Mouse (Mus musculus) A20 (cell line): ENCODE measurements around the gene Pecam1.
"Not testable (repeated sequence)": the region's sequence is repeated elsewhere in the genome, so short reads cannot be mapped to it uniquely, and the experiment has no call there.

ENCODE experiments used
- DNase-seq: peaks from one replicate; pipeline ENCODE4 v3.0.0-alpha.2; 2011; ENCODE audit warnings: low read depth, low spot score

Gene Pecam1

DNA sequence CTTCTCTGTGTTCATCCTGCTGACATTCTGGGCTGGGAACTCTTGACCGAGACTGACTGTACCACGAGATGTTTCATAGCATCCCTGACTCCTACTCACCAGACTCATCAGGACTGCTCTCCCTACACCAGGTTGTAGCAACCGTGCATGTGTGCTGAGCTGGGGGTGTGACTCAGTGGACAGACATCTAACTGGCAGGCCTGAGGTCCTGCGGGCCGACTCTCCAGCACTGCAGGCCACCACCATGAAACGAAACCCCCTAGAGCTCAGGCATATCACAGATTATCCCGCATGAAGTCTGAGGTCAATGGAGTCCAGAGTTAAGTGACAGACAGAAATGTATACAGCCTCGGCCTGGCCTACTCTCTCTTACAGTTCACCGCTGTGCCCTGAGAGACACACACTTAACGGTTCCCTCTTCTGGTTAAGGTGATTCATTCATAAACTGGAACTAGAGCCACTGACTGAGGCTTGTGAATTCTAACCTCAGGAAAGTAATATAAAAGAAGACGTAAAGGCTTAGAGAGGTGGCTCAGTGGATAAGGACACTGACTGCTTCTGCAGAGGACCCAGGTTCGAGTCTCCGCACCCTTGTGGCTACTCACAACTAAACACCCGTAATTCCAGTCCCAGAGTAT is 83.8 kb downstream of the Pecam1 start:
- DNase-seq, result peak; percentile 55

DNA sequence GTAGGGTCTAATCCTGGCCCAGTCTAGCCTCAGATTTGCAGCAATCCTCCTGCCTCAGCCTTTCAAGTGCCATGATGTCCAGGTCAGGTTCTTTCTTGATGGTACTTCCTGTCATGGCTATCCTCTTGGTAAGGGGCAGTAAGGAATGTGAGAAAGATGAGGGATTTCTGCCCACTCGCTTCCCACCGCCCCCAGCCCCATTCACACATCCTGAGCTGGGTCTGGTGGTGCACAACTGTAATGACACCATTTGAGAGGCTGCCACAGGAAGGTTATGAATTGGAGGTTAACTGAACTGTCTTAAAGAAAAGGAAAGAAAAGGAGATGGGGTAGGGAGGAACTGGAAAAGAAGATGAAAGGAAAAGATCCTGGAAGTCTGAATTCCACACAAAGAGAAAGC is 84.6 kb downstream of the Pecam1 start:
- DNase-seq, result no peak

DNA sequence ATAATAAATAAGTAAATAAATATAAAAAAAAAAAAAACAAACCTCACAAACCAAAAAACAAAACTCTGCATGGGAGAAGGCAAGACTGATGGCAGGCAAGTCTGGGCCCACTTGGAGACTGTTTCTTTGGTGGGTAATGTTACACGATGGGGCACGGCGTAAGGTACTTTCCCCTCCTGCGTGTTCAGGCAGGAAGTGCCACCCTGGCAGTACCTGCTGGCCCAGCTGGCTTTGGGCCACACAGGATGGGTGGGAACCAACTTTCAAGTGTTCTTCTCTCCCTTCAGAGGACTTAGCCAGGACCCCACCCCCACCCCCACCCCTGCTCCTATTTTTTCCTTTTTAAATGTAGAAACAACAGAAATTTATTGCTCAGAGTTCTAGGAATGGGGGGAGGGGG is 85.1 kb downstream of the Pecam1 start:
- DNase-seq, result no peak

DNA sequence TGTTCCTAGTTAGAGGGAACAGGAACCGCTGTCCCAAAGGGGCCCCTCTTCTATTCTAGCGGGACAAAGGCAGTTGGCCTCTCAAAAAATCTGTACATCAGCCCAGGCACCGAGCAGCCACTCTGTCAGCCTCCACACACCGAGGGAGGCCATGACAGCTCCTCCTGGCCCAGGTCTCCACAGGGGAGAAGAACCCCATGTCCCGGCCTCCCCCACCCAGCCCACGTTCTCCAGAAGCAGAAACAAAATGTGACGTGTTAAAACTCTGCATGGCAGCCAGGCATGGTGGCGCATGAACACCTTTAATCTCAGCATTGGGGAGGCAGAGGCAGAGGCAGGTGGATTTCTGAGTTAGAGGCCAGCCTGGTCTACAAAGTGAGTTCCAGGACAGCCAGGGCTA is 85.7 kb downstream of the Pecam1 start:
- DNase-seq, result no peak

DNA sequence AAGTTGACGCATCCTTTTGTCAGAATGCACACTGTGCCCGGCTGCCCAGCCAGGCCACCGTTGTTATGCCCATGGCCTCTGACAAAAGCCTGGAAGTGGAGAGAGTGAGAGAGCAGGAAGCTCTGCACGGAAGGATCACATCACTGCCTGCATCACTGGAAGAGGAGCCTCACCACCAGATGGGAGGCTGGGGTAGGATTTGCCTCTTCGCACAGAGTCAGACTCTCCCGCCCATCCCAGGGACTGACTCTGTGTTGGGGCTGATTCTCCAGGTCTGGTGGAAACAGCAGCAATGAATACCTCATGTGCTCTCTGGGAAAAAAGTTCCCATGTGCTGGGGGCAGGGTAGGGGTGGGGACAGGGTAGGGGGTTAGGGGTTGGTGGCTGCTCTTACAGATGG is 86.6 kb downstream of the Pecam1 start:
- no peak for DNase-seq

DNA sequence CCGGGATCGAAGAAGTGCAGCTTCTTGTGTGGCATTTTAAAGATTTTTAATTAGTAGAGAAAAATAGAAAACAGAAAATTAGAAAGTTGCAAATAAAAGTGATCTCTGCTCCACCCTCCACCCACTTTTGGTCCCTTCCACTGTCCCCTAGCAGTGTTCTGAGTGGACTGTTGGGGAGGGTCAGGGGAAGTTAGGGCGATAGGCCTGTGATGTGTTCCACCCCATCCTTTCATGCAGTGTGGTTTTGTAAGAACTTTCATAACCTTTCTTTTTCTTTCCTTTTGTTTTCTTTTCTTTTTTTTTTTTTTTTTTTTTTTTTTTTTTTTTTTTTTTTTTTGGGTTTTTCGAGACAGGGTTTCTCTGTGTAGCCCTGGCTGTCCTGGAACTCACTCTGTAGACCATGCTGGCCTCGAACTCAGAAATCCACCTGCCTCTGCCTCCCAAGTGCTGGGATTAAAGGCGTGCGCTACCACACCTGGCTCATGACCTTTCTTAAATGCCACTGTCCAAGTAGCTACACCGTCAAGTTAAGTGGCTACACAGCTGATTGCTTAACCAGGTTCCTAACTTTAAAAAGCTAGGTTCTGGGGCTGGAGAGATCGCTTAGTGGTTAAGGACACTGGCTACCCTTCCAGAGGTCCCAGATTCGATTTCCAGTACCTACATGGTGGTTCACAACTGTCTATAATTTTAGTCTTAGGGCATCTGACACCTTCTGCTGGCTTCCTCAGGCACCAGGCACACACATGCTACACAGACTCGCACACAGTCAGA is 87.6 kb downstream of the Pecam1 start:
- no peak for DNase-seq

DNA sequence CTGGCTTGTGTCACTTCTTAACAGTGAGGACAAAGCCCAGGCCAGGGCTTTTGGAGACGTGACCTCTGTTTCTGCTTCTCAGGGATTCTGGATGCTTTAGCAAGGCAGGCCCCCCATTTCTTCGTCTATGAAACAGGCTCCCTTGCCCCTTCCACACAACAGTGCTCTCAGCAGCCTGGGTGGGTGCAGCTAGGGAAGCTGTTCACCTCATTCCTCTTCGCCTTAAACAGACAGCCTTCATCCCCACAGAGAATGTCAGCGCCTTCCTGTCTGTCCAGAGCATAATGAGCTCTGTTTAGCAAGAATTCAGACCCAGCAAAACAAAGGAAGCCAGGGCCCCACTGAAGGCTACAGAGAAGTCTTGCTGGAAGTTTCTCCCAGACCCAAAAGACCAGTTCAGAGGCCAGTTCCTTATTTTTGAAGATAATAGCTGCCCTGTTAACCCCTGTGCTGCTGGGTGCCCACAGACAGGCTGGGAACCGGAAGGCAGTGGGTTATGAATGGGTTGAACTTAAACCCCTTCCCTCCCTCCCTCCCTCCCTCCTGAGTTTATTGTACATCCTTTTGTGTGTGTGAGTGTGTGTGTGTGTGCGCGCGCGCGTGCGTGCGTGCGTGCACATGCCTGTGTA is 89.9 kb downstream of the Pecam1 start:
- DNase-seq, result no peak

DNA sequence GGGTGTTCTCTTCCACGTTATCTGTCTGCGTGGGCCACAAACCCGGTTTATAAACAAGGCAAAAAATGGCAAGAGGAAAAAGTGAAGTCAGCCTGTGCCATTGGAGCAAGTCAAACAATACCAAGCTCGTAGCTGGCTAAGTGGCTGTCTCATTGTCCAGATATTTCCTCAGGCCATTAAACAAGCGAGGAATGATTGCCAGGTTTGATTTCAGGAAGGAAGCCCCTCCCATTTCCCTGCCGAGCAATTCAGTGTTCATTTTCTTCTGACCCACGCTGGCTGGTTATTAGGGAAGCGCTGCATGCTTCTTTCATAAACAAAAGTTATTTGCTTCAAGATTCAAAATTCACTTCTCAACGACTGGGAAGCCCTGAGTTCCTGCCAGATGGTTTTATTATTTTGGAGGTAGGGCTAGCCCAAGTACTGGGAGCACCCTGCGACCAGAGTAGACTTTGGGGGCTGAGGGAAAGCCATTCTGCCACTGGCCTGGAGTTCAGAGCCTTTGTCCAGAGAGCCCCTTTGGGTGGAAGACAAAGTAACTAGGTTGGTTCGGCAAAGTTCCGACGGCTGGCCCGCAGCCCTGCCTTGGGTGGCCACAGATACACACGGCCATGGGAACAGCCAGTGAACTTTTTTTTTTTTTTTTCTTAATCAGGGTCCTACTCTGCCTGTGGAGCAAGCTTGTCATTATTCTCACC is 90.7 kb downstream of the Pecam1 start:
- DNase-seq, result no peak

DNA sequence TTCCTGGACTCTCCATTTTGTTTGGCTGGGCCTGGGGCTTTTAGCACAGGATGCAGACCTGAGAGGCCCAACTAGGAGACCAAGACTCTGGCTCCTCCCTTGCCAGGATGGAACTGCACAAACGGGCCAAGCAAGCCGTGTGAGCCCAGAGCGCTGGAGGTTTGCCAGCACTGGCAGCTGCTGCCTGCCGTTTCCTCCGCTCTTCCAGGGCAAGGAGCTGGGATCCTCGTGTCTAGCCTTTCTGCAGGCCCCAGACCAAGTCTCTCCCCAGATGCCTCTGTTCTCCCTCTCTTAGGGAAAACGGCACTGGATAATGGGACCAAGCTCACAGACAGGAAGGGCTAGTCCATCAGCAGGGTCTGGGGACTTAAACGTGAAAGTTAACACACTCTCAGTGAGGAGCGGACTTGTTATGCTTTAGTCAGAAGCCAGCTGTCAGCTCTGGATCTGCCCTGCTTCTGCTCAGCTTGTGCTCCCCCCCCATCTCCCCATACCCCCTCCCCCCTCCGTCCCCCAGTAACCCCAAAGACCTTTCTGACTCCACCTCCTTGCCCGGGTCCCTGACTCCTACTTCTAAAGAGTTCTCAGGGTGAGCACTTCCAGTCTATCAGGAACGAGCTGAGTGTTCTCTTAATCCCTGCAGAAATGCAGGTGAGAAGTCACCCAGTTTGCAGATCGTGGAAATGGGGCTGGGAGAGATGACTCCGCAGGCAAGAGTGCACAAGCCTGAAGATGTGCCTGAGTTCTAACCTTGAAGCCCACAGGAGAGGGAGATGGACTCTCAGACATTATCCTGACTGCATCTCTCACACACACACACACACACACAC is 92.2 kb downstream of the Pecam1 start:
- no peak for DNase-seq

DNA sequence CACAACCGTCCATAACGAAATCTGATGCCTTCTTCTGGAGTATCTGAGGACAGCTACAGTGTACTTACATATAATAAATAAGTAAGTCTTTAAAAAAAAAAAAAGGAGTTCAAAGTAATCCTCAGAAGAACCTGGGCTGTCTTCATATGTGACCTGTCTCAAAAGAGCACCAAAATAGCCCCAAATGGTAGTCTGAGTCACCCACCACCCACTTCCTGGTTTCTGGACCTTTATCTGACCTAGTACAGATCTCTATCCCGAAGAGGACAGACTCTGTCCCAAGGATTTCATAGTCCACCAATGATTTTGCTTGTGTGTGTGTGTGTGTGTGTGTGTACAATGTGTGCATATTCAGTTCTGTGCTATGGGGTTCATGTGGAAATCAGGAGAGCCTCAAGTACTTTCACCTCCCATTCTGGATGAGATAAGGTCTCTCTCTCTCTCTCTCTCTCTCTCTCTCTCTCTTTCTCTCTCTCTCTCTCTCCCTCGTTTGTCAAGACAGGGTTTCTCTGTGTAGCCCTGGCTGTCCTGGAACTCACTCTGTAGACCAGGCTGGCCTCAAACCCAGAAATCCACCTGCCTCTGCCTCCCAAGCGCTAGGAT is 93.4 kb downstream of the Pecam1 start:
- DNase-seq, result not testable (repeated sequence)

DNA sequence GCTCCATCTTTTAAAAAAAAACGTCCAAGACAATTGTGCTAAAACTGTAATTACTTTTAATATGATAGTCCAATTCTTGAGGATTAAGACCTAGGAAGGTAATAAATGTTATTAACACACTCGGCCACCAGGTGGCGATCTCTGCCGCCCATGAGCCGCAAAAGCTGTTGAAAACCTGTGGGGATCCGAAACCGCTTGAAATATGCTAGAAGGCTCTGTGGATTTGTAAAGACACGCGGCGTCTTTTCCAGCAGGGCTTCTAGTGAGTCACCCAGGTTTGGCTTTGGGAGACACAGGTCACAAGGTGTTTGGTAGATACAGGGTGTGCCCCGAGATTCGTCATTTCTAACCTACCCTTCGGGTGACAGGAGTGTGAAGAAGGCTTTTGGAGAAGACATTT is 102.1 kb downstream of the Pecam1 start:
- peak; percentile 83 for DNase-seq

DNA sequence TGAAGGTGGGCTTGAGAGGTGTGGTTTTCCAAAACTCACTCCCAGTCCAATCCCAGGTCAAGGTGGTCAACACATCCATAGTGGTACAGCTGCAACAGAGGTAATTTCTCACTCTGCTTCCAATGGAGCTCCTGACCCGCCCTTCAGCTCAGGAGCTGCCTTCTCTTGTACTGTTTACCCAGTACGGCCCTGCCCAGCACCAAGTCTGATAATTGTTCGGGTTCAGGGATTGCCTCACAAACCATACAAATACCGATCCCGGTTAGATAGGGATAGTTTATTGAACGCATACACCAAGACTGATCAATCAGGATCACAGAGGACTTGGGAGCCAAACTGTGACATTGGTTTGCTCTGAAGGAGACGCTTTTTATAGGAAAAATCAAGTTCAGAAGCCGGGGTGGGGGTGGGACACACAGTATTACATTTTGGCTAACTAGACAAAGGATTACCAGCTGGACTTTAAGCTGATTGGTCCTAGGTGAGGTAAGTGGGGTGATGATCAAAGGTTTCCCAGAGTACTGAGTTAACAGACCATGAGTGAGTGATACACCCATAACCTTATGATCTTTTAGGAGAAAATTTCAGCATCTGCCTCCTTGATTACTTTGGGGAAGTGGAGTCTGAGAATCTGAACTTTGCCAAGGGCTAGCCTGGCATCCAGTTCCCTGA is 107.3 kb downstream of the Pecam1 start:
- DNase-seq, result no peak

DNA sequence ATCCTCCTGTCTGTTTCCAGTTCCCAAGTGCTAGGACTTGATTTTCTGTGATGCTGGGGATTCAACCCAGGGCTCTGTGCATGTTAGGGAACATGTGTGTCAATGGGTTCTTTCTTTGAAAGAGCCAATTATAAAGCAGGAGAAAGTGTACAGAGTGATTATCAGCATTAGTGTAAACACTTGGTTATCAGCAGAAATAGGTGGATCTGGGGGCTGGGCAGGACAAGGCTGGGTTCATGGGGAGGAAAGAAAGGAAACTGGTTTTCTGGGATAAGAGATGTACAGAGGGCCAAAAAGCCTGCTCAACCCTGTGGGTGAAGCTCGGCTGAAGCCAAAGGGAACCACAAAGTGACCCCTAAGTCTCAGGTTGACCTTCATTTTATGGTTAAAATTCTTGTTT is 108.8 kb downstream of the Pecam1 start:
- DNase-seq, result no peak

DNA sequence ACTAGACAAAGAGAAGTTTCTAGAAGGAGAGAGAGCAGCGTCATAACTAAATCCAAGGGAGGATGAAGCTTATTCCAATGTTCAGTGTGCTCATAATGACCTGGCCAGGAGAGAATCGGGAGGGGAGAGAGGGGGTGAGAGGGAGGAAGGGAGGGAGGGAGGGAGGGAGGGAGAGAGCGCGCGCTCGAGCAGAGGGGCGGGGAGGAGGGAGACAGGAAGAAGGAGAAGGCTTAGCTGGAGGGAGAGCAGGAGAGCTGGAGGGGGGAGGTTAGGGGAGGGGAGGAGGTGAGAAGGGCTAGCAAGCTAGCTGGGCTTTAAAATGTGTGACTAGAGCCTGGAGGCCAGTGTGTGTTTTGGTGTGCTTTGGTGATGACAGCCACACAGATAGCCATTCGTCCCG is 110.4 kb downstream of the Pecam1 start:
- DNase-seq, result no peak

DNA sequence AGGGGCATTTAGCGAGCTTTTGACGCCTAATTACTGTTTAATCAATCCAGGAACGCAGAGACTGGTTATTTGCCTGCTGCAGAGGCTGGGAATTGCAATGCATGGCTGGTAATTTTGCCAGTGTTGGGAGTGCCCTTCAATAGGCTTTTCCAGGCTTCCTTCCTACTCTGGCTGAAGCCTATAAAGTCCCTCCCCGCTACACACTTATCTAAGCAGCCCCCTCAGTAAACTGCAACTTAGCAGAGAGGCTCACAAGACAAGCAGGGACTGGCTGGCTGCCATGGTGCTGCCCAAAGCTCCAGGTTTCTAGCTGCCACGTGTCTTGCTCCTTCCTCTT is 111.1 kb downstream of the Pecam1 start:
- DNase-seq, result no peak

DNA sequence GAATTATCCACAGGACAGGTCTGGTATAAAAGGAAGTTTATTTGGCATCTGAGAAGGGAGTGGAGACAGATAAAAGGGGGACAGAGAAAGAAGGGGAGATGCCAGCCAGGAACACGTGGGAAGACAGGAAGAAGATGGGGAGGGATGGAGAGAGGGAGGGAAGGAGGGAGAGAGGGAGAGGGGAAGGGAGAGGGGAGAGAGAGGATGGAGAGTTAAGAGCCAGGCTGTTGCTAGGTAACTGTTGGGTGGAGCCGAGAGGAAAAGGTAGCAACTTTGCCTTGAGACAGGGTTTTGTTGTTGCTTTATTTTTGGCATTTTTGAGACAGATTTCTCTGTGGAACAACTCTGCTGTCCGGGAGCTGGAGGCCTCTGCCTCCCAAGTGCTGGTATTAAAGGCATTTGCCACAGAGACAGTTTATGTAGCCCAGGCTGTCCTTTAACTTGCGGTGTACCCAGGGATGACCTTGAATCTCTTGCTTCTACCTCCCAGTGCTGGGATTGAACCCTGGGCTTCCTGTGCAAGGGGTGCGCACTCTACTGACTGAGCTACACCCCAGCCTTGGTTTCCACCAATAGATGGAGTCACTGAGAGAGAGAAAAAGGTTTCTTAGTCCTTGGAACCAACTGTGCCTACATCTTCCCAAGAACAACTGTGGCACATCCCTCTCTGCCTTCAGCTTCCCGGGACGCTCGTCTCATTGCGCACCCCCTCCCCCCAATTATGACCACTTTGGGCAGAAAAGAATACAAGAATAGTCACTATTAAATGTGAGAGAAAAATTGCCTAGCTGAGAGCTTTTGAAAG is 111.7 kb downstream of the Pecam1 start:
- DNase-seq, result no peak

DNA sequence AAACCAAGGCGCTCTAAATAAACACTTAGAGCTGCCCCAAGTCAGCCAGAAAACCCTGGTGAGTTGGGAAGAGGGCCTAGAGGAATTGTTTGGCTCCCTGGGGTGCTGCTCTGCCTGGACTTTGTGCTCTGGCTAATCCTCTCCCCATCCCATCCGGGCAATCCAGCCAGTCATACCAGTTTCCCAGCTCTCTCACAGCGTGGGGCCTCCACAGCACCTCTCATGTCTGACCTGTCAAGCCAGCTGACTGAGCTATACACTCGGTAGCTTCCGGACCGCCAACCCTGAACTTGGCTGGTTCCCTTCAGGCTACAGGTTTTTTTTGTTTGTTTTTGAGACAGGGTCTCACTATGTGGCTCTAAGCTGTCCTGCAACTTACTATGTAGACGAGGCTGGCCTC is 112.7 kb downstream of the Pecam1 start:
- no peak for DNase-seq

DNA sequence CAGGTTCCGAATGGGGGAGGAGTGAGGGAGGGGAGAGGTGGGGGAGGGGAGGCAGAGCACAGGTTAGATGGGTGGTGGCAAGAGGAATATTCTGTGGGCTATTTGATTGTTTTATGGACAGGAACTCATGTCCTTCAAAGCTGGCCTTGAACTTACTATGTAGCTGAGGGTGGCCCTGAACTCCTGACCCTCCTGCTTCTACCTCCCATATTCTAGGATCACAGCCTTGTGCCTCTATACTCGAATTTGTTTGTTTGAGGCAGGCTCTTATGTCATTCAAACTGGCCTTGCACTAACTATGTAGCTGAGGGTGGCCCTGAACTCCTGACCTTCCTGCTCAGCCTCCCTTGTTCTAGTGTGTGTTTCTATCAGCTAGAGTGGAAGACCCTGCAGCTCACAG is 114.5 kb downstream of the Pecam1 start:
- DNase-seq, result no peak

DNA sequence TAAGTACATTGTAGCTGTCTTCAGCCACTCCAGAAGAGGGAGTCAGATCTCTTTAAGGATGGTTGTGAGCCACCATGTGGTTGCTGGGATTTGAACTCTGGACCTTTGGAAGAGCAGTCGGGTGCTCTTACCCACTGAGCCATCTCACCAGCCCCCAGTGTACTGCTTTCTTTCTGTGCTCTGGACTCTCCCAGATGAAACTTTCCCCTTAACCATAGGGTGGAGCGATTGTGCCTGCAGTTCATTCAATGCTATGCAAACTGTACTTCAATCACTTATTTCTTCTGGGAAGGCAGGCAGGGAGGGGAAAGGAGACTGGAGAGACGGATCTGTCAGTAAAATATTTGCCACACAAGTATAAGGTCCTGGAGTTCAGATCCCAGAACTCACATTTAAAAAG is 116.3 kb downstream of the Pecam1 start:
- DNase-seq, result not testable (repeated sequence)

DNA sequence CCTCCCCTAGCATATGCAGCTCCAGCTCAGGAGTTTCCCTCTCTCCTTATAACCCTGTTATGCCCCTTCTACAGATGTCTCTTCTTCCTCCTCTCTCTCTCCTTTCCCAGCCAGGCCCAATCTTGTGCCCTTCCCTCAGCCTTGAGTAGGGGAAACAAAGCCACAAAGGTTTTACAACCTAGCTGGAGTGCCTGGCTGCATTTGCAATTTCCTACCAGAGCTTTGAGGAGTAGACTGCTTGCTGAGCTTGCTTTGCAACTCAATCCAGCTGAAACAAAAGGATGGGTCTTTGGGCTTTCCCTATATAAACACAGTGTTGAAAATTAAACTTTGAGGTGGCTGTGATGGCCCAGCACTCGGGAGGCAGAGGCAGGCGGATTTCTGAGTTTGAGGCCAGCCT is 117.0 kb downstream of the Pecam1 start:
- no peak for DNase-seq
